Mouse (Mus musculus) mouse embryonic stem cell (cell line): ENCODE data around the gene Azin2.

Source experiments
- in situ Hi-C, 2 experiments: fragments of 300-500 bp; cut with MboI; formaldehyde crosslinking; loops; 1 replicate in 1 of 2; 3 replicates in 1 of 2; pipeline ENCODE4 v1.14.3; 2019 to 2020; ENCODE audit warnings: low sequenced_read_pairs in 2 of 2, low pct_unique_long_range_greater_than_20kb in 1 of 2, mixed read lengths in 1 of 2; ENCODE audit not compliant: unreplicated experiment in 1 of 2

Azin2 gene

DNA sequence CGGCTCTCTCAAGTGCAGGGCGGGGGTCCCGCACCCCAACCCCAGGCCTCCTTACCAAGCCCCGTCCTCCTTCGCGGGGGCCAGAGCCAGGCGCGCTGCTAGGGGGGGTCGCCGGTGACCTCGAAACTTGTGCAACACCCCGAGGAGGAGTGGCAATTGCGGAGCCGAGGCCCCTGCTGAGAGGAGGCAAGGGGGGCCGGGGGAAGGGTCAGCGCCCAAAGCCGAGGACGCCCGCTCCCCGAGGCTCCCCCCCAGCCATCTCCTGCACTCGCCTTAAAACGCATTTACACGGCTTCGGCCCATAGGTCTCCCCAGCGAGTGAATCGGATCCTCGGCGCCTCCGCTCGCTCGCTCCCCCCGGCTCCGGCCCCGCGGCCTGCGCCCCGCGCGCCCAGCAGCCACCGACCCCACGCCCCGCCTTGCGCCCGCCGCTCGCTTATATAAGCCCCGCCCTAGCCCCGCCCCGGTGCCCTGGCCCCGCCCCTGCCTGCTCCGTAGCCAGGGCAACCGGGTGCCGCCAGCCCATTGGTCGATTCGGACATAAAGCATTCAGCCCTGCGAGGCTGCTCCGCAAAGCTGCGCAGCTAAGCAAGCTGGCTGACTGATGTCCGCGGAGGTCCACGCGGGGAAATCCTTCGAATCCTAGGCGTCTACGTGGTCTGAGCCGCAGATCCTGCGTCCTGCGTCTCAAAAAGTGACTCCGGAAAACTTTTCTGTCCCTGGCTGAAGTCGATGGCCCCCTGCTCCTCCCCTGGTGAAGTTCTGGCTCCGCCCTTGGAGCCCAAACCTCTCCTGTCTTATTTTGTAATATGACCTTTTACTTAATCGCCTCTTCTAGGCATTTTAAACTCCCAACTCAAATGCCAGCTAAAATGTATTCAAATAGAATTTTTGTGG lies at the start of gene Azin2:
TSS of gene Azin2 (minus strand) at position 414 of the 897 bp plus-strand sequence.
- in situ Hi-C loops: no loop called here

DNA sequence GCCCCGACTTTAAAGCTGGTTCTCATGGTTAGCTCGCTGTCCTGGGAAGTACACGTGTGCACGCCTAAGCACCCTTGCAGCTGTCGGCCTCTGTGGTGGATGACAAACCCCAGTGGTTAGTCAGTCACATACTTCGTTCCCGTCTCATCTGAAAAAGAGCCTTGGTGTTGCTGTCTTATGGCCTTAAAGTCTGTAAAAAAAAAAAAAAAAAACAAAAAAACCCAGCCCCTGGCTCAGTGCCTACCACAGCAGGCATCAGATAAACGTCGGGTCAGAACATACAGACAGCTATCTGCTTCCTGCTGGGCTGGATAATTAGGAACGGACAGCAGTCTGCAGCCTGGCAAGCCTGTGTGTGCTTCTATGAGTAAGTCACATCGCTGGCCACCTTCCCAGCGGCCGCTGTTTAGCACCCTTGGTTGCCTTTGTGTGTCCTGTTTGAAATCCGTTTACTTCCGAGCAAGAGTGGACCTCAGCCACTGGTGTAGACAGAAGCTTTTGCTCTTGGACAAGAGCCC lies 49.4 kb upstream of the Azin2 start:
- in situ Hi-C loops: no loop called here

DNA sequence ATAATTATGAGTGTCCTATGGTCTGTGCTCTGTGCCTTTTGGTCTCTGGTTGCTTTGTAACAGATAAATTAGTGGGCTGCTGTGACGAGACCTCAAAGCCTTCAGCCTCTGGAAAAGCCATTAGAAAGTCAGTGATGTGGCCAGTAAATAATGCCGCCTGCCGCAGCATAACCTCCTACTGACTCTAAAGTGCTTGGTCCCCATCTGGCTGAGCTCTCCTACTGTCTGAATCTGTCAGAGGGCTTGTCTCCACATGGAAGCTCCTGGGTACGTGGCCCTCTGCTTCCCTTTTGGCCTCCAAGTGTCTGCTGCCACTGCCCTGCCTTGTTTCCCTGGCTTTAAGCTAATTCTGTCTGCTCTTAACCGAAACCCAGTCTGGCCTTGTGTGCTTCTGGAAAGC lies 47.3 kb upstream of the Azin2 start:
- in situ Hi-C loops: no loop called here

DNA sequence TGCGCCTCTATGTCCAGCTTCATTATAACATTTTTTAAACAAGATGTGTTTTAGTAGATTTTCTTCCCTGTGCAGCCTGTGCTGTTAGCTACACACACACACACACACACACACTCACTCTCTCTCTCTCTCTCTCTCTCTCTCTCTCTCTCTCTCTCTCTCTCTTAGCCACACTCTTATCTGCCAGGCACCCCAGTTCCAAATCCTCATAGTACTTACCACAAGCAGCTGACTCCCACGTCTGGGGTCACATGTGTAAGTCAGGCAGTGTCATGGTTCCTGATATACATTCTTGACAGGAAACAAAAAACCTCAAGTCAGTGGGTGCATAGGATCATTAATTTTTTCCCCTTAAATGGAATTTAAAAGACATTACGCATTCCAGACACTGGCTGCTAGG lies 46.4 kb upstream of the Azin2 start:
- in situ Hi-C loops: no loop called here

DNA sequence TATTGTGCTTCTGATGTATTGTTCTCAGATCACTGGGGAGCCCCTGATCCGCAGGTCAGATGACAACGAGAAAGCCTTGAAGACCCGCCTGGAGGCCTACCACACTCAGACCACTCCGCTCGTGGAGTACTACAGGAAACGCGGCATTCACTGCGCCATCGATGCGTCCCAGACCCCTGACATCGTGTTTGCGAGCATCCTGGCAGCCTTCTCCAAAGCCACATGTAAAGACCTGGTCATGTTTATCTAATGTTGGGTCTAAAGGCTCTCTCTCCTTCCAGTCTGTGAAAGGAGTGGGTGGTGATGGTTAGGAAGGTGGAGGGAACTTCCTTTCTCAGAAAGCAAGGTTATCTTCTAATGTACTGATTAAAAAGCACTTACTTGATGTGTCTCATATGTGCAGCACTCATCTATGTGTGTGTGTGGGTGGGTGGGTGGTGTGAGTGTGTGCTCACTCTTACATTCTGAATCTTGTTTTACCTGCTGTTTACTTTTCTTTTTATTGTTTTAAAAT lies 45.8 kb upstream of the Azin2 start:
- in situ Hi-C loops: no loop called here

DNA sequence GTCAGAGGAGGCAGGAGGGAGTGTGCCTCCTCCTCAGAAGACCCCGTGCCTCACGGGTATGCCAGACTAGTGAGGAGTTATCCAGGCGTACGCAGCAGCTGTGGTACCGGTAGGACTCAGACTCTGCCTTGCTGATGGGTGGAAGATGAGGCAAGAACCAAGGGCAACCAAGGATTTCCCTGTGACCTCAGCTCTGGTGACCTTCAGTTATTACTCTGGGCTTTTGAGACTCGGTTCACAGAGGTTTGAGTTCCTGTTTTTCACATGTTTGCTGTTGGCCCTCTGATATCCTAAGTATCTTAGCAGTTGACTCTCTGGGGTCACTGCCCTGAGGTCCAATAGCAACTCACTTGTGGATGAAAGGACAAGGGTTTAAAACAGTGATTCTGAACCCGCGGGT lies 41.5 kb upstream of the Azin2 start:
- in situ Hi-C loops: no loop called here

DNA sequence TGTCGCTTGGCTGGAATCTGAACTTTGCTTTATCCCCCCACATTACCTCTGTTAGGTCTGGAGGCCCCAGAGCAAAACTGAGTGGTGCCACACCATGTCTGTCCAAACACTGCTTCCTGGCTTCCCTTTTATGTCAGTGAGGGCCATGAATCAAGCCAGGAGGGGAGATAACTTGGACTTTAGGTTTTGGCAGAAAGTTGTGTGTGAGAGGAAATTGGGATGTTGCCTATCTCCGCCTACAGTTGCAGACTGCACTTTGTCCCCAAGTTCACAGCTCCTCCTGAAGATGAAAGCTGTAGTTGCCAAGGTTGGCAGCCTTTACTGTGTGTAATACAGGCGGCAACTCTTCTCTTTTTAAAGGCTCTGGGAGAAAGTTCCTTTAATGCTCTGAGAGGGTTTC lies 38.5 kb upstream of the Azin2 start:
- in situ Hi-C loops: no loop called here

DNA sequence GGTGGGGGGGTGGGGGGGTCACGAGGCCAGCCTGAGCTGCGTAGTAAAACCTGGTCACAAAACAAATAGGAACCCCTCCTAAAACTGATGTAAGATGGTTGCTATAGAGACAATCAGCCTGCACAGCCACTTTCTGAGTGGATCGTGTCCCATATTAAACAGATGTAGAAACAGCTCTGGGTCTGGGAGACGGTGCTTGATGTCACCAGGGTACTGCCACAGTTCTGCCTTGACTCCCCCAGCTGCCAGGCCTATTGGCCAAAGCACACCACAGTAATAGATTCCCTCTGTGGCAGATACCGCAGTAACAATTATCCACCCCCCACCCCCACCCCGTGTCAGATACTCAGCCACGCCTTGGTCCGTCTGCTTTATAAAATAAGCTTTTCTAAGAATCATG lies 36.2 kb upstream of the Azin2 start:
- in situ Hi-C loops: no loop called here

DNA sequence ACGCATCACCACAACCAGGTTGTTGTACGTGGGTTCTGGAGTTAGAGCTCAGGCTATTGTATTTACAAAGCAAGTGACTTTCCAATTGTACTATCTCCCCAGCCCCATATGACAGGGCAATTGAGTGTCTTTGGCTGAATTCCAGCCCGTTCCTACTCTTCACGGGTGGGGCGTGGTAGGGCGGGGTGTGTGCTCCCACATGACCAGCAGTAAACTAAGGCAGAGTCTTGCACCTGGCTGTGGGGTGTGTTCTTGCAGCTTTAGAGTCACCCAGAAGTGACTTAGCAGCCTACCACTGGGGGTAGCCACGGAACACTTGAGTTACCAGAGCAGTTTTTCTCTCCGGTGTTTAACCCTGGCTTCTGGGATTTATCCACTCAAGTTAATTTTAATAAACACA lies 35.0 kb upstream of the Azin2 start:
- in situ Hi-C loops: no loop called here

DNA sequence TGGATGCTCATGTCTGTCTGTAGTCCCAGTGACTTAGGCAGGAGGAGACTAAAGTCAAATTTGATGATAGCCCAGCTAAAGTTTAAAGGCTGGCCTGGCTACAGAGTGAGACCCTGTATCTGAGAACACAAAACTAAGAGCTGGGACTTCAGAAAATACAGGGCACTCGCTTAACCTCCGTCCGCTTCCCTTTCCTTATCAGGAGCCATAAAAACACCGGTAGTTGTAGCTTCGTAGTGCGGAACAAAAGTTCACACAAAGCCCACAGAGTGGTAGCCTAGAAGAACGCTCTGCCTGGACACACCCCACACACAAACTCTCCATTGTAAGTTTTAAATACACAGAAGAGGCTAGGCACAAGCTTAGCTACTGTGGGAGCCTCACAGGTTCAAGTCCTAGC lies 33.0 kb upstream of the Azin2 start:
- in situ Hi-C loops: no loop called here

DNA sequence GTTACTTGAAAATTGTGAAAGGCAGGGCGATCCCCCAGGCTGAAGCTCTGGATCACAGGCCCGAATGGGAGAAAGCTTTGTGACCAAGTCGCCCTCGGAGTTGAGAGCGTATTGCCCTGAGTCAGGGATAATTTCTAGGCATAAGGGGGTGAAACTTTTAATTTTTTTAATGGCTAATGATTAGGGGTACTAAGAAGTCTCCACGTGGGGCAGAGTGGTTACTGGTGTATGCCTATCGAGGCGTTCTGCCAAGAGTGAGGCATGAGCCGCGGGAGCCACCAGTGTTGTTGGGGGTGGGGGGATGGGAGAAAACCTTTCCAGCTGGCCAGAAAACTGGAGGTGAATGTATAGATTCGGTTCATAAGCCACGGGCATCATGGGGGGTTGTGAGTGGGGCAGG lies 31.4 kb upstream of the Azin2 start:
- in situ Hi-C loops: no loop called here

DNA sequence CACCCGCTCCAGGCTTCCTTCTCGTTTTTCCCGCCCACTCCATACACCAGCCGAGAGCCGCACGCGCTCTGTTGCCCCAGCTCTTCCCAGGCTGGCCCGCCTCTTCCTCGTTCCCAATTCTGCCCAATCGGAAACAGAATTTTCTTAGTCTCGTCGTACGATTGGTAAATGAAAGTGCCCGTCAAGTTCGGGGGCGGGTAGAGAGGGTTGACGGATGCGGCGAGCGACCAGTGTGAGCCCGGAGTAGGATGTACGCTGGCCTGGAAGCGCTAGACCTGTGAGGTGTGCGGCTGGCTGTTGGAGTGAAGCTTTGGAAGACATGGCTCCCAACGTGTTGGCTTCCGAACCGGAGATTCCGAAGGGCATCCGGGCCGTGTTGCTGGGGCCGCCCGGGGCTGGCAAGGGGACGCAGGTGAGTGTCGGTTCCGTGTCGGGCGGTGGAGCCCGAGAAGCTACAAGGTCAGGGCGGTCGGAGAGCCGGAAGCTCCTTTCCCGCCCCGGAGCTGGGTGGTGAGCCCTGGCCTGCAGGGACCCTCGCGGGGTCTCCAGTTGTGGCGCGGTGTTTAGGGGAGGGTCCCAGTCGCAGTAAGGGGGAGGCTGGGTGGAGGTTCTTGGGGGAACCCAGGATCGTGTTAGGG lies 30.9 kb upstream of the Azin2 start:
- in situ Hi-C loops: no loop called here

DNA sequence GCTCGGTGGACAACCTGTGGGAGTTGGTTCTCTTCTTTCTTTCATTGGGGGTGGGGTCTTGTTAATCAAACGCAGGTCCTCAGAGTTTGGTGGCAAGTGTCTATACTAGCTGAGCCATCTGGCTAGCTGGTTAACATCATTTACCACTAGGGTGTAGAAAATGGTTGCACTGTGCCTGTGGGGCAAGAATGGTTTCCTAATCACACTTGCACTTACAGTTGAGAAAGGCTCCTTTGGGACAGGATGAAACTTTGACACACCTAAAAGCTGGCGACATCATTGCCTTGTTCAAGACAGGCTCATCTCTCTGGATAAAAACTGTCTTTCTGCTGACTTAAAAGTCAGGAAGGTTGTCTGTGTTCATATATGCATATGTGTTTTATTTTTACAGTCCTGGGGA lies 29.9 kb upstream of the Azin2 start:
- in situ Hi-C loops: no loop called here

DNA sequence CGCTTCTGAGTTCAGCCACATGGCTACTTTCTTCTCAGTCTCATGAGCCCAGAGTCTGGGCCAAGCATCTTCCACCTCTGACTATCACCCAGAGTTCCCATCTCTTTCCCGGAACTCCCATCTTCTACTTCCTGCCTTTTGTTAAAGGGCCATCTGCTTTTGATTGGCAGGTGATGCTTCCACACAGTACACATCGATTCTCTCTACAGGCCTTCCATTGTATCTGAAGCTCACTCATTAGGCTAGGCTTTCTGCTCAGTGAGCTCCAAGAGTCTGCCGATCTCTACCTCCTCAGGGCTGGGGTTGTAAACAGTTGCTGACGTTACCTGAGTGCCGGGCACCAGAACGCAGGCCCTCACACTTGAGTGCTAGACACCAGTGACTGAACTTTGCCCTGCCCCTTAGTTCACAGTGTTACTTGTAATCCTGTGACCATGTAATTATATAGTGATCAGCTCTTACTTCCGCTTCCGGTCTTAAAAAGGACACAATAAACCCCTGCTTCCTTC lies 29.3 kb upstream of the Azin2 start, which contains the start of gene Ak2:
TSS of gene Ak2 (plus strand) at position 459 of the 509 bp plus-strand sequence.
- in situ Hi-C loops: no loop called here

DNA sequence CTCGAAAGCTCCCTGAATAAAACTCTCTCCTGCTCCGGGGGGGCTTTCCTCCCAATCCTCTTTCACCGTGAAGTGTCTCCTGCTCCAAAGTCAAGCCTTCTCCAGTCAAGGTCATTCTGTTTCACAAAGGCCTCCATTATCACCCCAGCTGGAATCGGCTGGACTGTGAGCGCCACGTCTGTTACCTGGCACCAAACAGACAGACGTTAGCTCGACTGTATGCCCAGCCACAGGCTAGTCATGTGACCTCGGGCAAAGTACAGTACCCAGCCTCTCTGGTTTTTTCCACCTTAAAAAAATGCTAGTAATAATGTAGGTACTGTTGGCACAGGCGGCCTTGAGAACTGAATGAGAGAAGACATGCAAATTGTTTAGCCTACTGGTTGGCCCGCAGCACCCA lies 27.4 kb upstream of the Azin2 start:
- in situ Hi-C loops: no loop called here

DNA sequence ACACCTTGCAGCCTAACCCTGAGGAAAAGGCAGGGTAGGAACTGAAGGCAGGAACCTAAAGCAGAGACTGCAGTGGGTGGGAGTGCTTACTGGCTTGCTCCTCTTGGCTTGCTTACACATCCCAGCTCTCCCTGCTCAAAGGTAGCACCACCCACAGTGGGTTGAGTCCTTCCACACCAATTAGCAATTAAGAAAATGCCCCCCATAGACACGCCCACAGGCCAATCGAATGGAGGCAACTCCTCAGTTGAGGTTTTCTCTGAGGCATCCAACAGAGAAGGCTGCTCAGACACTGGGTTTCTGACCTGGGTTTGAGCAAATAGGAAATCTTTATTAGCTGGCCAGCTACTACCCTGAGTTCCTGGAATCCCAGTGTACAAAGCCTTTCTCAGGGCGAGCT lies 26.7 kb upstream of the Azin2 start:
- in situ Hi-C loops: no loop called here

DNA sequence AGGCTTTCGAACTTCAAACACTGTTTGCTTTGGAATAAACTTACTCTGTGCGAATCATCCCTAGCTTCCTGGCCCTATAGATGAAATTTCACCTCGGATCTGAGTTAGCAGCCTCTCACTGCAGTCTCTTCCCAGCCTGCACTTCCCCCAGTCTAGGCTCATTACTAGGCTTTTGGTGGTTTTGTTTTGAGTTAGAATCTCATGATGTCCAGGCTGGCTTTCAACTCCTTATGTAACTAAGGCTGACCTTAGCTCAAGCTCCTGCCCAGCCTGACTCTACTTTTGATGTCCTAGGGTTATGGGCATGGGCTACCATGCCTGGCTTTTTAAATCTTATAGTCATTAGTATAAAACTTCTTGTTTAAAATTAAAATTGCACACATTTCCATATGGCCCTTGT lies 22.4 kb upstream of the Azin2 start:
- in situ Hi-C loops: no loop called here

DNA sequence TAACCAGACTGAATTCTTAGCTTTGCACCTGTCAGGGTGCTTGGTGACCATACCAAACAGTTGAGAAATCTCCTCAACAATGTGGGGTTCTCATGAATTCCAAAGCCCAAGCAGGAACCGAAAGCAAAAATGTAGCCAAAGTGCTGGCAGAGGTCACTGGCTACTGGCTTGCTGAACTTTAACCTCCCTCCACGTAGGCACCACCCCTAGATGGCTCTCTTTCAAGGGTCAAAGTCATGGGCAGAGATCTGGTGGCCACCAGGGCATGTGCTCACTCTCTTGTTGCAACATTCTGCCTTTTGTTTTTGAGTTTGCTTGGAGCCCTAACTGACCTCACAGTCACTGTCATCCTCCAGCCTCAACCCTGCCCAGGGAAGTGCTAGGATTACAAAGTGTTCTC lies 21.4 kb upstream of the Azin2 start:
- in situ Hi-C loops: no loop called here

DNA sequence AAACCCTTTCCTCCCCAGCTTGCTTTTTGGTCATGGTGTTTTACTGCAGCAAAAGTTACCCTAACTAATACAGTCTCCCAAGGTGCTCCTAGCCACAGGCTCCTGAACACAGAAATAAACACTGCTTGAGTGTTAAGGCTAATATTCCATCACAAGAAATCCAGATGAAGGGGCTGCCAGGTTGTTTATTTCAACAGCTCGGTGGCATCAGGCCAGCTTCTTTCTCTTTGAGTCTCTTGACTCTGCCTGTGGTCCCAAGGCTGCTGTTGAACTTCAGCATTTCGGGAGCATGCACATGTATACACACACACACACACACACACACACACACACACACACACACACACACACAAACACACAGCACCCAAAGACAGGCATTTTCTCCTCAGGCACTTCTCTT lies 20.9 kb upstream of the Azin2 start:
- in situ Hi-C loops: no loop called here

DNA sequence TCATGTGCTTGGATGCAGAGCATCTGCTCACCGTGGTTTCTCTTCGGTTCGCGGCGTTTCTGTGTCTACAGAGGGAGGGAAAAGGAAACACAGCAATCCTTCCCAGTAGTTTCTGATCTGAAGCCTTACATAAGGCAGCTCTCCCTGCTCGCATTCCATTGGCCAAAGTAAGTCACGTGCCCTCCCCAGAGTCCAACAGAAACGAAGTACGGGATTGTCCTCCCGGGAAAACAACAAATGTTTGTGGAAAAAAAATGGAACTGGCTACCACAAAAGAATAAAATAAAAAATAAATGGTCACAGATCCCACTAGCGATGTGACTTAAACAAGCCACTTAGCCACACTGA lies 19.6 kb upstream of the Azin2 start:
- in situ Hi-C loops: no loop called here
